In the genomic region with DNA sequence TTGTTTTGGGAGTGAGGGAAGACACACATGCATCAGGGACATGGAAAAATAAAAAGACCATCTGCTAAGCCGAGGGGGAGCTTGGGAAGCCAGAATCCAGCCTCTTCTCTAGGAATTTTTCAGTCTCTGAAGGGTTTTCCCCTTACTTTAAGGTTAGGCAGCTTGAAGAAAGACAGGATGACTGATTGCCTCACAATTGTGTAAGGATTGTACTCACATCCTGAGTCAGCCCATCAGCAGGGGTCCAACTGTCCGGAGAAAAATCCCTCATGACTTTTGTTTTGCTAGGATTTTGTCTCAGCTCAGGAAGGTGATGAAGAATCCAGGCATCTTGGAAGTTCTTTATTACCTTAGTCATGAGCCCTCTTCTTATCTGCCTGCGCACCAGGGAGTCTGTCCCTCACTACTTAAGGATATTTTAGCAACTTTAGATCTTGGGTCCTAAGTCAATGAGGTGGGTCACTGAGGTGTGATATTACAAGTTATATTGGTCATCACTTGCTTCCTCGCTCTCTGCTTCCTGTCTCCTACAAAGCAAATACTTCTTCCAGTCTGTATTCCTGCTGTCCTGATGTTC, we compare ENCODE assay signal across 27 mouse cellular contexts.
DNase-seq lines count a peak whose midpoint lies in the region; ATAC-seq and TF ChIP-seq lines count a peak whose summit lies in the region.
"Had no signal": no experiment of that assay in that cellular context is flagged by ENCODE, and none has a peak within 500 bp of the region (broad histone marks: within the 10 kb centered on the region; RNA-seq: fewer than 3 reads in every experiment).

No protein-coding gene starts in this region.

- intact Hi-C loops in gastrocnemius, postnatal 36 days (cut with DNase I): no loop called here

- peak overlapping the region; percentile 45; the same call in 1 of the 2 replicates for H3K27ac ChIP-seq in liver, embryonic 12.5 days
- H3K27ac ChIP-seq in embryonic fibroblast, embryonic 13.5 days (ENCODE audit: insufficient read depth, low read length): 0 out of 2 replicates have a peak overlapping the region, but pooled peaks have one; percentile 18
- H3K27ac ChIP-seq: hindbrain, embryonic 10.5 days; hindbrain, embryonic 15.5 days; limb, embryonic 13.5 days; midbrain, embryonic 12.5 days; neural tube, embryonic 13.5 days had no signal

- H3K4me2 ChIP-seq in liver, embryonic 12.5 days: no peak overlapping the region
- H3K4me2 ChIP-seq: heart, embryonic 12.5 days; hindbrain, embryonic 15.5 days; limb, embryonic 13.5 days; midbrain, embryonic 12.5 days; neural tube, embryonic 13.5 days had no signal

- DNase-seq in liver: no peak
- peak; percentile 44 for DNase-seq in NIH3T3 (ENCODE audit: low read depth)
- no peak for DNase-seq in gastrocnemius, postnatal 36 days
- DNase-seq: adrenal gland, adult 8-10 months; cerebellum, adult 11 months; cerebellum, adult 9-10 months; cerebellum, postnatal 36 days; gastrocnemius, postnatal 10 days; heart, adult 18-20 months; kidney, adult 11 months; kidney, postnatal 14 days; lung, adult 18-20 months; lung, postnatal 10 days; thymus, adult 2 months; thymus, postnatal 36 days had no signal

- H3K4me3 ChIP-seq in liver, embryonic 12.5 days: no peak overlapping the region
- no peak overlapping the region for H3K4me3 ChIP-seq in embryonic fibroblast, embryonic 13.5 days (ENCODE audit: insufficient read depth, low read length)
- H3K4me3 ChIP-seq: heart, embryonic 12.5 days; hindbrain, embryonic 10.5 days; hindbrain, embryonic 15.5 days; limb, embryonic 13.5 days; midbrain, embryonic 12.5 days; neural tube, embryonic 13.5 days had no signal

- WGBS in liver, embryonic 12.5 days (ENCODE audit: insufficient replicate concordance): 58% methylated on average over 4 of the region's 4 CpGs

- TF ChIP-seq POLR2A in embryonic fibroblast, embryonic 13.5 days (IDR thresholded peaks at IDR 0.05; ENCODE audit: low read depth, low read length): no peak

- peak; percentile 61; the same call in 1 of the 2 replicates for ATAC-seq in liver, embryonic 12.5 days
- peak; percentile 55; the same call in 1 of the 2 replicates for ATAC-seq in megakaryocyte progenitor cell, adult 5-6 weeks (replicated peaks; ENCODE audit: poor library complexity)
- no peak for ATAC-seq in erythroblast, adult 5-6 weeks (replicated peaks; ENCODE audit: low FRiP score, poor library complexity, severe bottlenecking)
- ATAC-seq: forebrain, embryonic 16.5 days; inflammation-experienced regulatory T-cells, adult 6 months had no signal

- H3K36me3 ChIP-seq in liver, embryonic 12.5 days: no peaks in the 10 kb centered on the region
- H3K36me3 ChIP-seq: heart, embryonic 12.5 days; hindbrain, embryonic 10.5 days; hindbrain, embryonic 15.5 days; limb, embryonic 13.5 days; midbrain, embryonic 12.5 days; neural tube, embryonic 13.5 days had no signal

- no peak overlapping the region; the same call in 1 of the 2 replicates for H3K9ac ChIP-seq in liver, embryonic 12.5 days
- H3K9ac ChIP-seq: heart, embryonic 12.5 days; hindbrain, embryonic 15.5 days; limb, embryonic 13.5 days; midbrain, embryonic 12.5 days; neural tube, embryonic 13.5 days had no signal

- no peak for TF ChIP-seq CTCF in embryonic fibroblast, embryonic 13.5 days (IDR thresholded peaks at IDR 0.05; ENCODE audit: borderline replicate concordance, insufficient read depth, low read length)

- H3K9me3 ChIP-seq in liver, embryonic 12.5 days (replicated peaks): no peaks in the 10 kb centered on the region
- H3K9me3 ChIP-seq: heart, embryonic 12.5 days; hindbrain, embryonic 10.5 days; hindbrain, embryonic 15.5 days; limb, embryonic 13.5 days; midbrain, embryonic 12.5 days; neural tube, embryonic 13.5 days had no signal

- no peaks in the 10 kb centered on the region for H3K27me3 ChIP-seq in liver, embryonic 12.5 days (replicated peaks)
- H3K27me3 ChIP-seq: heart, embryonic 12.5 days; hindbrain, embryonic 15.5 days; limb, embryonic 13.5 days; midbrain, embryonic 12.5 days; neural tube, embryonic 13.5 days had no signal

- peaks cover 30% of the 10 kb centered on the region for H3K4me1 ChIP-seq in liver, embryonic 12.5 days
- peaks cover 10% of the 10 kb centered on the region for H3K4me1 ChIP-seq in embryonic fibroblast, embryonic 13.5 days (ENCODE audit: control insufficient read depth, insufficient read depth, low read length)
- H3K4me1 ChIP-seq: heart, embryonic 12.5 days; hindbrain, embryonic 10.5 days; hindbrain, embryonic 15.5 days; limb, embryonic 13.5 days; midbrain, embryonic 12.5 days; neural tube, embryonic 13.5 days had no signal
